Mouse (Mus musculus) G1E (cell line): ENCODE data around the gene Zc3h7b.
A peak's percentile ranks its signal among the peaks of the same experiment; 100 is the strongest.

ENCODE experiments used
- CTCF ChIP-seq: IDR thresholded peaks from 2 replicates; pipeline ENCODE4 v1.5.1; 2012; ENCODE audit warnings: low read depth, low read length, inconsistent platforms, mixed read lengths
- GATA1 ChIP-seq: IDR thresholded peaks from 2 replicates; pipeline ENCODE4 v1.6.1; 2012; ENCODE audit warnings: borderline replicate concordance, low read length, inconsistent platforms, mixed read lengths
- GATA2 ChIP-seq: IDR thresholded peaks from 2 replicates; pipeline ENCODE4 v1.6.1; 2012; ENCODE audit warnings: low read depth, low read length, inconsistent platforms, borderline replicate concordance
- POLR2AphosphoS5 ChIP-seq: IDR thresholded peaks from 2 replicates; pipeline ENCODE4 v1.6.1; 2012; ENCODE audit warnings: low read depth, low read length, inconsistent platforms; ENCODE audit not compliant: insufficient replicate concordance
- TAL1 ChIP-seq: conservative IDR thresholded peaks from 2 replicates; pipeline ENCODE4 v1.6.1; 2012; ENCODE audit warnings: low read depth, low read length, inconsistent platforms, mixed read lengths

- TF ChIP-seq CTCF = peak; percentile 3; the same call in 1 of the 2 replicates
- TF ChIP-seq GATA1 = no peak
- no peak for TF ChIP-seq POLR2AphosphoS5
- TF ChIP-seq TAL1 = no peak
- TF ChIP-seq GATA2 = no peak
These were observed 51.4 kb downstream of the Zc3h7b start for GRCm38 (mm10) chr15:81796228-81796627.
